Mouse (Mus musculus): Measurements from ENCODE around the gene Spag7. TPM values are rescaled to one million over a fixed set of nuclear protein-coding genes. Genes with fewer than 3 reads are reported as not detected.
A peak's percentile ranks its signal among the peaks of the same experiment; 100 is the strongest.

Spag7 gene
- polyA plus RNA-seq, 1 experiment, result 91.1 TPM

DNA sequence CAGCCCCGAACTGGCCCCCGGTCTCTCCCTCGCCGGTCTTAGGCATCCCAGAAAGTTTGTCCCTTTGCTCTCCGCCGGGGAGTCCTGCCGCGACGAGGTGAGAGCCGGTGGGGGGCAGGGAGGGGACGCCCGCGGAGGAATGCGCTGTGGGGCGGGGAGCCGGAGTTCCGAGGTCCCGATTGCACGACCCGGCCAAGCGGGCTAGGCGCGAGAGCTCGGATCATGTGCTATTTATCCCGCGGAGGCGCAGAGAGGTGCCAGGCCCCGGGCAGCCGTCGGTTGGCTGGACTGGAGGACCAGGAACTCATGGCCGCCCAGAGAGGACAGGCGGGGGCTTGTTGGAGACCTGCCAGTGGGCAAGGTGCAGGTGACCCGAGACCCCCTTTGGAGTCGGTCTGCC lies 31.4 kb upstream of the Spag7 start:
- peak; percentile 34 for TF ChIP-seq POLR2A (IDR thresholded peaks at IDR 0.05; ENCODE audit: low read depth, low read length)
- no peak for TF ChIP-seq CTCF (IDR thresholded peaks at IDR 0.05; ENCODE audit: borderline replicate concordance, insufficient read depth, low read length)
- Histone ChIP-seq H3K27ac (ENCODE audit: insufficient read depth, low read length) (peak overlapping the region; percentile 99), H3K4me1 (ENCODE audit: control insufficient read depth, insufficient read depth, low read length) (no peaks in the 10 kb centered on the region), H3K4me3 (ENCODE audit: insufficient read depth, low read length) (peak overlapping the region; percentile 81)

DNA sequence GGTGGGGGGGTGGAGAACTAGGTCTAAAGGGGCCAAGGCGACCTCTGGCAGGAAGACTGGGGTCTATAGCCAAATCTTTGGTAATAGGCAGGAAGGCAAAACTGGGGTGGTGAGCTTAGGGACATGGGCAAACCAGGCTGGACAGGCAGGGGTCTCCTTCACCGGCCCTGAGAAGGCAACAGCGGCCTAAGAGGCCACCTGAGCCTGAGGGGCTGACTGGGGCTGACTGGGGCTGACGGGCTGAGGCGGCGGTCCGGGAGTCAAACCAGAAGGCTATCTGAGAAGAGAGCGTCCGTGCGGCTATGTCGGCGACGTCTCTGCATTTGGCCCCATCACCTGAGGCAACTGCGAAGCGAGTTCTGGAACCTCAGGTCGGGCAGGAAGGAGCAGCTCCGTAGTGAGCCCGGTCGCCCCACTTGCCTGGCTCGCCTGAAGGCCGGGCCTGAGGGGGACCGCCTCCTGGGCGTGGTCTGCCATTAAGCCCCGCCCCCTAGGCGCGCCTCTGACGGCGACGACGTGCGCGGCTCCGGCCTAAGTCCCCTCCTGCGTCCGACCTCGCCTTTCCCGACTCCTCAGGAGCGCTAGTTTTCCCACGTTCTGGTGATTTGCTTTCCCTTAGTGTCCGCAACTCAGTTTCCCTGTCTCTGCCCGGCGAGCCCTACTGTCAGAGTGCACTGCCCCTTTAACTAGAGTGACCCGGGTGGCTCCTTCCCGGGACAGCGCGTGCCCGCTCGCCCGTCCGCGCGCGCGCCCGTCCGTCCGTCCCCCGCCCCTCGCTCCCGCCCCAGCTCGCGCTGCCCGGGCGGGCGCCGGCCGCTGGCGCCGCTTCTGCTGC lies 30.7 kb upstream of the Spag7 start, which contains the start of the genes Inca1 and Kif1c:
Inca1 (minus strand) TSS at position 434 of the 835 bp plus-strand sequence.
Kif1c (plus strand) TSS at position 827 of the 835 bp plus-strand sequence.
- Histone ChIP-seq H3K4me1 (ENCODE audit: control insufficient read depth, insufficient read depth, low read length) (no peaks in the 10 kb centered on the region), H3K27ac (ENCODE audit: insufficient read depth, low read length) (peak within 1 kb of the TSS; percentile 99), H3K4me3 (ENCODE audit: insufficient read depth, low read length) (peak within 1 kb of the TSS; percentile 81)
- peak; percentile 94 for TF ChIP-seq POLR2A (IDR thresholded peaks at IDR 0.05; ENCODE audit: low read depth, low read length)
- no peak for TF ChIP-seq CTCF (IDR thresholded peaks at IDR 0.05; ENCODE audit: borderline replicate concordance, insufficient read depth, low read length)

DNA sequence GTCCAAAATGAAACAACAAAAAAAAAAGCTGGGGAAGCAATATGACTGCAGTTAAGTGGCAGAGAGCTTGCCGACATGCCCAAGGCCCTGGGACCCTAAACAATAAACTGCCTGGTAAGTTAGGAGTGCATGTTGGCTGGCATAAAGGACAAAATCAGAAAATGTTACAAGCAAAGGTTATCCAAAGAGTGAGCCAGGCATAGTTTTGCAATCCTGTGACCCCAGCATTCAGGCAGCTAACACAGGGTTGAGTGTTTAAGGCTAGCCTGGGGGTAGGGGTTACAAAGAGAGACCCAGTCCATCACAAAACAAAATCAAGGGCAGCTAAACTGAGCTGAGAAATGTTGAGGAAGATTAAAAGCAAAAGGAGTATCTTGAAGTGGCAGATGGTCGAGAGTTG lies 29.8 kb upstream of the Spag7 start:
- TF ChIP-seq POLR2A (IDR thresholded peaks at IDR 0.05; ENCODE audit: low read depth, low read length), result no peak
- no peak for TF ChIP-seq CTCF (IDR thresholded peaks at IDR 0.05; ENCODE audit: borderline replicate concordance, insufficient read depth, low read length)
- Histone ChIP-seq H3K4me3 (ENCODE audit: insufficient read depth, low read length) (no peak overlapping the region), H3K27ac (ENCODE audit: insufficient read depth, low read length) (no peak overlapping the region), H3K4me1 (ENCODE audit: control insufficient read depth, insufficient read depth, low read length) (no peaks in the 10 kb centered on the region)

DNA sequence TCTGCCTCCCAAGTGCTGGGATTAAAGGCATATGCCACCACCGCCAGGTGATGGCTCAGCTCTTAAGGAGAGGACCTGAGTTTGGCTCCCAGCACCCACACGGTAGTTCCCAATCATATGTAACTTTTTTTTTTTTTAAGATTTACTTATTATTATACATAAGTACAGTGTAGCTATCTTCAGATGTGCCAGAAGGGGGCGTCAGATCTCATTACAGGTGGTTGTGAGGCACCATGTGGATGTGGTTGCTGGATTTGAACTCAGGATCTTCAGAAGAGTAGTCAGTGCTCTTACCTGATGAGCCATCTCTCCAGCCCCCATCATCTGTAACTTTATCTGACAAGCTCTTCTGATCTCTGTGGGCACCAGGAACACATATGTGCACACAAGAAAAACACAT lies 28.2 kb upstream of the Spag7 start:
- no peaks in the 10 kb centered on the region for H3K4me1 ChIP-seq (ENCODE audit: control insufficient read depth, insufficient read depth, low read length)
- H3K4me3 ChIP-seq (ENCODE audit: insufficient read depth, low read length), result no peak overlapping the region
- TF ChIP-seq CTCF (IDR thresholded peaks at IDR 0.05; ENCODE audit: borderline replicate concordance, insufficient read depth, low read length) (no peak), POLR2A (IDR thresholded peaks at IDR 0.05; ENCODE audit: low read depth, low read length) (no peak)
- H3K27ac ChIP-seq (ENCODE audit: insufficient read depth, low read length), result no peak overlapping the region

DNA sequence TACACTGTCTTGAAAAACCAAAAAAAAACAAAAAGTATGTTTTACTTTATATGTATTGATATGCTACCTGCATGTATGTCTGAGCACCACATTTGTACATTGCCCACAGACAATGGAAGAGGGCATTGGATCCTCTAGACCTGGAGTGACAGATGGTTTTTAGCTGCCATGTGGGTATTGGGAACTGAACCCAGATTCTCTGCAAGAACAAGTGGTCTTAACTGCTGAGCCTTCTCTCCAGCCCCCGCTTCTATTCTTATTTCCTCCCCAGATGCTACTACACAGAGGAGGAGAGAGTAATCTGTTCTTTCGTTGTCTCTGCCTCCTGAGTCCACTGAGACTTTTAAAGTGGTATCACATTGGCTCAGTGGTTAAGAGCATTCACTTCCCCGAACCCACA lies 24.3 kb upstream of the Spag7 start:
- Histone ChIP-seq H3K27ac (ENCODE audit: insufficient read depth, low read length) (no peak overlapping the region), H3K4me3 (ENCODE audit: insufficient read depth, low read length) (no peak overlapping the region), H3K4me1 (ENCODE audit: control insufficient read depth, insufficient read depth, low read length) (no peaks in the 10 kb centered on the region; the same call in 1 of the 2 replicates)
- TF ChIP-seq POLR2A (IDR thresholded peaks at IDR 0.05; ENCODE audit: low read depth, low read length) (no peak), CTCF (IDR thresholded peaks at IDR 0.05; ENCODE audit: borderline replicate concordance, insufficient read depth, low read length) (no peak)

DNA sequence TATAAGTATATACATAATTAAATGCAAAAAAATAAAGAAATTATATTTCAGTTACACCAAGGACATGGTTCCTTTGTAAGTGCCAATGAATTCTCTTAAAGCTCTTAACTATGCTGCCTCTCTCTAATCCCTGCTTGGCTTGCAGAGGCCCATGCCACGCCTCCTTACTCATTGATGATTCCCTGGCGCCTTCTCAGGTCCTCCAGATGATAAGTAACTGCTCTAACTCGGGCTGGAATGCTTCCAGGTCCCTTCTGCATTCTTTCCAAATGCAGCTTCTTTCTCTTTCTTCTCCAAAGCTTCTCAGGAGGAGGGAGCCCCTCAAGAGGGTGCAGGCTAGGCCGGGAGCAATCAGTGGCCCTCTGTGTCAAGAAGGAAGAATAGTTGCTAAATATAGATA lies 20.4 kb upstream of the Spag7 start:
- no peaks in the 10 kb centered on the region; the same call in 1 of the 2 replicates for H3K4me1 ChIP-seq (ENCODE audit: control insufficient read depth, insufficient read depth, low read length)
- TF ChIP-seq CTCF (IDR thresholded peaks at IDR 0.05; ENCODE audit: borderline replicate concordance, insufficient read depth, low read length) (no peak), POLR2A (IDR thresholded peaks at IDR 0.05; ENCODE audit: low read depth, low read length) (no peak)
- H3K4me3 ChIP-seq (ENCODE audit: insufficient read depth, low read length), result no peak overlapping the region
- no peak overlapping the region for H3K27ac ChIP-seq (ENCODE audit: insufficient read depth, low read length)

DNA sequence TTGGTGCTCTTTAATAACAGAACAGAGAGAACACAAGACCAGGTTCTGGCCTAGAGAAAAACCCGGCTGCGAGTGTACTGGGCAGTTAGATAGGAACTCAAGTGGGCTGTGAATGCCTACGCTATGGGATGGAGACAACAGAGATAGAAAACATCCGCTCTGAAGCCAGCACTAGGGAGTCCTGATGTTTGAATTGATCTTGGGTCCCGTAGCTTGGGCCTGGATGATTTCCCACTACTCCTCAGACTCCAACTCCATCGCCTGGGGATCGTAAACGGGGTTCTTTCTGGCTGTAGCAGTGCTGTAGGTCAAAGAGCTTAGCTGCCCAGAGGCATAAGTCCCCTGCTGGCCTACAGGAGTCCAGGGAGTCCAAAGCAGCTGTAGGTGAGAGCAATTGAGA lies 19.2 kb upstream of the Spag7 start:
- Histone ChIP-seq H3K27ac (ENCODE audit: insufficient read depth, low read length) (peak overlapping the region; percentile 71), H3K4me3 (ENCODE audit: insufficient read depth, low read length) (peak overlapping the region; percentile 38), H3K4me1 (ENCODE audit: control insufficient read depth, insufficient read depth, low read length) (no peaks in the 10 kb centered on the region; the same call in 1 of the 2 replicates)
- TF ChIP-seq POLR2A (IDR thresholded peaks at IDR 0.05; ENCODE audit: low read depth, low read length) (no peak; the same call in 1 of the 2 replicates), CTCF (IDR thresholded peaks at IDR 0.05; ENCODE audit: borderline replicate concordance, insufficient read depth, low read length) (no peak)

DNA sequence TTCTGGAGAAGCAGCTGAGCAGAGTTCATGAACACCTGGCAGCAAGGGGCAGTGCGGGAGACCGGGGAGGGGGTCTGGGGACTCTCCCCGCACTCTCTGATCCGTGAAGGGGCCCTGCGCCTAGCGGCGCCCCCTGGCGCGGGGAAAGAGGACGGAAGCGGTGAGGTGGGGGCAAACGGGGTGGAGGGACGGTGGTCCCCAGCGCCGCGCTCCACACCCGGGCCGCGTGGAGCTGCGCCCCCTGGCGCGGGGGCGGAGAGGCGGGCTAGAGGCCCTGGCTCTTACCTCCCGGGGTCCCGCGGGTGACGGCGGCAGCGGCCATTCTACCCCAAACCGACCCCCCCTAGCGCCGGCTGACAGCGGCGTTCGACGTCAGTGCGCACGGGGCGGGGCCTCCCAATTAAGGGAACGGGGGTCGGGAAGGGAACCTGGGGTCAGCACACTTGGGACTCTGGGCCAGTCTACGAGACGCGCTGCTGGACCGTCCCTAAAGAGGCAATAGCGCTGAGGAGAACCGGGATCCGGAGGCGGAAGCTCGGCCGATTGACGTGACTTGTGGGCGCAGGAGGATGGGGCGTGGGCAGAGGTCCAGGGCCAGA lies 18.5 kb upstream of the Spag7 start, which contains the start of gene Camta2:
Camta2 (minus strand) TSS at position 505 of the 599 bp plus-strand sequence.
- Histone ChIP-seq H3K27ac (ENCODE audit: insufficient read depth, low read length) (peak within 1 kb of the TSS; percentile 71), H3K4me1 (ENCODE audit: control insufficient read depth, insufficient read depth, low read length) (no peaks in the 10 kb centered on the region; the same call in 1 of the 2 replicates), H3K4me3 (ENCODE audit: insufficient read depth, low read length) (peak within 1 kb of the TSS; percentile 38)
- TF ChIP-seq CTCF (IDR thresholded peaks at IDR 0.05; ENCODE audit: borderline replicate concordance, insufficient read depth, low read length) (peak; percentile 38; the same call in 1 of the 2 replicates), POLR2A (IDR thresholded peaks at IDR 0.05; ENCODE audit: low read depth, low read length) (peak; percentile 88)

DNA sequence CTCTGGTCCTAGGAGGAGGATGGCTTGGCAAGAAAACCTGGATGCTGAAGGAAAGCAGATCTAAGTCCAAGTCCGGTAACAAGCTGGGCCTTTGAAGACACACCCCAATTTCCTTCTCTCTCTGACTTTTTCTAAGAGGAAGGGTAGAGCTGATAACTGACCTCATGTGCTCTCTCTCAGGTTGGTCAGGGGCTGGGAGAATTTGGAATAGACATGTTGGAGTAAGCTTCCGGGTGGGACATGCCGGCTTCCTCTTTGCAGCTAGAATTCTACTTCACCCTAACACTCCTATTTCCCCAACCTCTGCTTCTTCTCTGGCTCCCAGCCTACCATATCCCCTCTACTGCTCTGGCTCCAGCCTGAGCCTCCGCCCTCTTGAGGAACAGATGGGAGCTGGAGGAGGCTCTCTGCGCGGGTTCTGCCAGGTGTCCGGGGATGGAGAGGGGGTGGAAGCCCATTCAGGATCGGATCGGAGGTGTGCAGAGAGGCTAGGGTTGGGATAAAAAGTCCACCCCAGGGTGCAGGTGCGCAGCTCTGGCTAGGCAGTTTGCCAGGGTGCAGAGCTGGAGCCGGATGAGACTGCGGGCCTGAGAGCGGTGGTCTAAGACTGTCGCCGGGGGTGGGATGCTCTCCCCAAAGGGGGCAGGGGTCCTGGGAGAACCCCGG lies 17.8 kb upstream of the Spag7 start:
- TF ChIP-seq POLR2A (IDR thresholded peaks at IDR 0.05; ENCODE audit: low read depth, low read length) (no peak), CTCF (IDR thresholded peaks at IDR 0.05; ENCODE audit: borderline replicate concordance, insufficient read depth, low read length) (no peak)

More for the DNA sequence above, 17.8 kb upstream of the Spag7 start:
- Histone ChIP-seq H3K4me1 (ENCODE audit: control insufficient read depth, insufficient read depth, low read length) (no peaks in the 10 kb centered on the region; the same call in 1 of the 2 replicates), H3K27ac (ENCODE audit: insufficient read depth, low read length) (0 out of 2 replicates have a peak overlapping the region, but pooled peaks have one; percentile 6), H3K4me3 (ENCODE audit: insufficient read depth, low read length) (peak overlapping the region; percentile 38)

Measured in embryonic fibroblast, embryonic 13.5 days (primary cell).